Comparison of ENCODE assay signal across 21 mouse cellular contexts in the genomic region with DNA sequence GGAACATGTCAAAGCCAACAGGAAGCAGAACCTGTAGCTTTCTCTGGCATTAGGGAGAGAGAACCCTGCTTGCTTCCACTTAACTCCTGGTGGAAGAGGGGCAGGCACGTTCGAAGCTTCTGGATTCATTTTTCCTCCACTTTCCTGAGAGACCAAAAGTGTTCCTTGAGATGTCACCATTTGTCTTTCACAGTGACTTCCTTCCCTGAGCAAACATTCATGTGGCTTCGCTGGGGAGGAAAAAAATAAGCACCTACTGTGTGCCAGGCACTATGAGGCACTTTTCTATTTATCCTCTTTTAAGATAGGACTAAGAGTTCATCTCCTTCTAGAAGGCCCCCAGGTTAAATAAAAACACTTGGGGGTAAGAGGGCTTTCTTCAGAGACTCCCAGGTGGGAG. TPM values are rescaled to one million over a fixed set of nuclear protein-coding genes. Genes with fewer than 3 reads are reported as not detected.
DNase-seq lines count a peak whose midpoint lies in the region; ATAC-seq and TF ChIP-seq lines count a peak whose summit lies in the region.
"Had no signal": no experiment of that assay in that cellular context is flagged by ENCODE, and none has a peak within 500 bp of the region (broad histone marks: within the 10 kb centered on the region; RNA-seq: fewer than 3 reads in every experiment).

No protein-coding gene starts in this region.

- no peak overlapping the region for H3K4me3 ChIP-seq in heart, postnatal 0 days (ENCODE audit: low read depth, low read length)
- no peak overlapping the region for H3K4me3 ChIP-seq in myocyte
- no peak overlapping the region for H3K4me3 ChIP-seq in layer of hippocampus, adult 2 months
- H3K4me3 ChIP-seq: embryonic facial prominence, embryonic 12.5 days; forebrain, embryonic 12.5 days; hindbrain, embryonic 13.5 days had no signal

- H3K9me3 ChIP-seq in heart, postnatal 0 days (replicated peaks; ENCODE audit: control insufficient read depth, low read length), result no peaks in the 10 kb centered on the region
- H3K9me3 ChIP-seq: embryonic facial prominence, embryonic 12.5 days; forebrain, embryonic 12.5 days; hindbrain, embryonic 13.5 days had no signal

- H3K4me1 ChIP-seq in heart, postnatal 0 days (ENCODE audit: control insufficient read depth, insufficient read depth), result peaks cover 7% of the 10 kb centered on the region

- no peak for TF ChIP-seq EP300 in heart, postnatal 0 days (IDR thresholded peaks at IDR 0.05; ENCODE audit: low read depth)

- 84% methylated on average over 3 of the region's 3 CpGs for WGBS in heart, postnatal 0 days

- no peaks in the 10 kb centered on the region for H3K79me2 ChIP-seq in myocyte (ENCODE audit: control insufficient read depth, insufficient read depth)

- no peaks in the 10 kb centered on the region for H3K27me3 ChIP-seq in heart, postnatal 0 days (ENCODE audit: control insufficient read depth, insufficient read depth, low read length)
- no peaks in the 10 kb centered on the region for H3K27me3 ChIP-seq in myocyte (ENCODE audit: control insufficient read depth, insufficient read depth, insufficient read length)
- H3K27me3 ChIP-seq: forebrain, embryonic 12.5 days; Patski had no signal

- peak overlapping the region; percentile 58; the same call in 1 of the 2 replicates for H3K27ac ChIP-seq in heart, postnatal 0 days (ENCODE audit: low read depth)
- no peak overlapping the region for H3K27ac ChIP-seq in layer of hippocampus, adult 2 months
- H3K27ac ChIP-seq: embryonic facial prominence, embryonic 12.5 days; forebrain, embryonic 12.5 days; hindbrain, embryonic 13.5 days; hindbrain, postnatal 0 days had no signal

- TF ChIP-seq CTCF in heart, postnatal 0 days (IDR thresholded peaks at IDR 0.05; ENCODE audit: low read depth), result no peak
- no peak for TF ChIP-seq CTCF in layer of hippocampus, adult 2 months (conservative IDR thresholded peaks at IDR 0.05)

- TF ChIP-seq POLR2A in myocyte (IDR thresholded peaks at IDR 0.05; ENCODE audit: insufficient read length, low read depth), result no peak

- no peak overlapping the region for H3K4me2 ChIP-seq in heart, postnatal 0 days (ENCODE audit: low read depth, low read length)
- H3K4me2 ChIP-seq in myocyte (ENCODE audit: low read depth), result no peak overlapping the region
- H3K4me2 ChIP-seq: embryonic facial prominence, embryonic 12.5 days; forebrain, embryonic 12.5 days; hindbrain, embryonic 13.5 days had no signal

- no peak overlapping the region for H3ac ChIP-seq in myocyte (ENCODE audit: control insufficient read depth, insufficient read length)

- no peak for ATAC-seq in heart, postnatal 0 days (ENCODE audit: insufficient read depth, low read depth)
- ATAC-seq: activated CD4-positive, CD25-positive, alpha-beta regulatory T cell, adult 4 months; CD4-positive, CD25-positive, alpha-beta regulatory T cell, adult 4 months; forebrain, embryonic 16.5 days; hindbrain, postnatal 0 days; Patski had no signal

- no peak overlapping the region for H3K9ac ChIP-seq in heart, postnatal 0 days (replicated peaks; ENCODE audit: low read depth, low read length)
- H3K9ac ChIP-seq: embryonic facial prominence, embryonic 12.5 days; forebrain, embryonic 12.5 days; hindbrain, embryonic 13.5 days had no signal

- peak; percentile 8 for DNase-seq in adrenal gland, adult 2 months
- no peak for DNase-seq in adrenal gland, postnatal 4 days (ENCODE audit: low spot score in 2 of 2)
- no peak for DNase-seq in heart, postnatal 0 days (ENCODE audit: low spot score)
- no peak for DNase-seq in heart, adult 9 months (ENCODE audit: low spot score in 2 of 2)
- no peak for DNase-seq in layer of hippocampus, adult 2 months (ENCODE audit: low spot score in 2 of 2)
- no peak for DNase-seq in urinary bladder, adult 2 months (ENCODE audit: low spot score)
- DNase-seq: adrenal gland, postnatal 25 days; B cell, adult 2 months; cerebellum, adult 11-12 months; cerebellum, adult 9-10 months; cerebellum, postnatal 25 days; gastrocnemius, postnatal 14 days had no signal

- H3K36me3 ChIP-seq in heart, postnatal 0 days (replicated peaks; ENCODE audit: control insufficient read depth, insufficient read depth, low read length), result peaks cover 53% of the 10 kb centered on the region
- H3K36me3 ChIP-seq in myocyte (ENCODE audit: control insufficient read depth, insufficient read depth), result peaks cover 45% of the 10 kb centered on the region
- H3K36me3 ChIP-seq: forebrain, embryonic 12.5 days; hindbrain, embryonic 13.5 days had no signal

TF ChIP-seq in myocyte, 11 proteins besides CTCF, POLR2A, EP300 and RAD21:
- TF ChIP-seq TCF3 (IDR thresholded peaks at IDR 0.05; ENCODE audit: insufficient read length, low read depth), result no peak
- peak; percentile 8 for TF ChIP-seq POLR2AphosphoS2 (IDR thresholded peaks at IDR 0.05; ENCODE audit: insufficient read length, low read depth)

RNA-seq across cellular contexts. Expression of gene Fosl2, which starts 20.3 kb away (rescaled TPM):
- 100 to 1,000 TPM; 275 to 347 TPM for total RNA-seq in adrenal gland, adult 2 months (2021)
- 186 and 248 TPM in 2 replicates for polyA plus RNA-seq in adrenal gland, adult 2 months (2012; rRNA removed)
- total RNA-seq in adrenal gland, postnatal 4 days (2021), result 100 to 1,000 TPM; 248 to 278 TPM
- 15.7 and 18.6 TPM in 2 replicates for total RNA-seq in heart, postnatal 0 days (2014; rRNA removed; ENCODE audit: low replicate concordance)
- polyA plus RNA-seq in heart, postnatal 0 days (2015; fragmentation: Nextera tagmentation; extraction: Ambion mirVana), result 1.4 and 1.5 TPM in 2 replicates
- 30.9 TPM for polyA plus RNA-seq in myocyte (2012; fragmentation: generic; extraction: Trizol)
- 10 to 100 TPM; 52.1 to 52.5 TPM for total RNA-seq in layer of hippocampus, adult 2 months (2021)
- polyA plus RNA-seq in urinary bladder, adult 2 months (2012; rRNA removed), result 44.7 and 51.4 TPM in 2 replicates

Comparison
In these comparisons a context has a peak if more than half of its experiments do, and no peak if none do; other contexts are left out.
1. RNA of gene Fosl2, which starts 20.3 kb away (total RNA-seq): 275 to 347 TPM in adrenal gland, adult 2 months and 248 to 278 TPM in adrenal gland, postnatal 4 days; 52.1 to 52.5 TPM in layer of hippocampus, adult 2 months and 15.7 to 18.6 TPM in heart, postnatal 0 days; every median in the first group is over 4 times any median in the second.